Mouse (Mus musculus): ENCODE results near the gene Mslnl. TPM values are rescaled to one million over a fixed set of nuclear protein-coding genes. Genes with fewer than 3 reads are reported as not detected.
A peak's percentile ranks its signal among the peaks of the same experiment; 100 is the strongest.

Gene Mslnl
- polyA plus RNA-seq, 1 experiment from 2014 or later = 0.05 TPM

- Histone ChIP-seq H3K36me3 (ENCODE audit: control insufficient read depth, insufficient read depth, low read length) (0 out of 2 replicates have a peak, but pooled peaks cover 3% of the 10 kb centered on the region), H3K9ac (ENCODE audit: low read length) (no peak overlapping the region), H3K9me3 (replicated peaks; ENCODE audit: control insufficient read depth, low read length) (no peaks in the 10 kb centered on the region), H3K4me3 (replicated peaks; ENCODE audit: low read length) (no peak overlapping the region), H3K4me2 (ENCODE audit: low read depth, low read length) (no peak overlapping the region), H3K27me3 (ENCODE audit: control insufficient read depth, insufficient read depth, low read length) (peaks cover 10% of the 10 kb centered on the region), H3K27ac (ENCODE audit: low read length) (no peak overlapping the region), H3K4me1 (ENCODE audit: control insufficient read depth, insufficient read depth, low read length) (peaks cover 7% of the 10 kb centered on the region; the same call in 1 of the 2 replicates)
- WGBS = 8% methylated on average over 6 of the region's 6 CpGs
- no peak for ATAC-seq (ENCODE audit: insufficient read depth, low FRiP score)
Observed at GRCm38 (mm10) chr17:25716130-25716529, 19.7 kb upstream of the Mslnl start.

GRCm38 (mm10) chr17:25716711-25717637 is 18.9 kb upstream of the Mslnl start, which contains the start of gene Gng13:
Gene Gng13 (plus strand): TSS chr17:25717171.
- no peak within 1 kb of the TSS for H3K27ac ChIP-seq (ENCODE audit: low read length)
- WGBS = 2% methylated on average over 45 of the region's 45 CpGs
- H3K4me1 ChIP-seq (ENCODE audit: control insufficient read depth, insufficient read depth, low read length) = peaks cover 7% of the 10 kb centered on the region; the same call in 1 of the 2 replicates
- 0 out of 2 replicates have a peak, but pooled peaks cover 3% of the 10 kb centered on the region for H3K36me3 ChIP-seq (ENCODE audit: control insufficient read depth, insufficient read depth, low read length)
- ATAC-seq (ENCODE audit: insufficient read depth, low FRiP score) = peak; percentile 30; the same call in 1 of the 2 replicates
- H3K9ac ChIP-seq (ENCODE audit: low read length) = peak within 1 kb of the TSS; percentile 67
- H3K4me2 ChIP-seq (ENCODE audit: low read depth, low read length) = peak within 1 kb of the TSS; percentile 78
- no peaks in the 10 kb centered on the region for H3K9me3 ChIP-seq (replicated peaks; ENCODE audit: control insufficient read depth, low read length)
- H3K4me3 ChIP-seq (replicated peaks; ENCODE audit: low read length) = peak within 1 kb of the TSS; percentile 38
- H3K27me3 ChIP-seq (ENCODE audit: control insufficient read depth, insufficient read depth, low read length) = peaks cover 10% of the 10 kb centered on the region

GRCm38 (mm10) chr17:25717691-25718090 is 18.2 kb upstream of the Mslnl start:
- Histone ChIP-seq H3K36me3 (ENCODE audit: control insufficient read depth, insufficient read depth, low read length) (0 out of 2 replicates have a peak, but pooled peaks cover 7% of the 10 kb centered on the region), H3K4me3 (replicated peaks; ENCODE audit: low read length) (peak overlapping the region; percentile 38), H3K9ac (ENCODE audit: low read length) (peak overlapping the region; percentile 67), H3K27me3 (ENCODE audit: control insufficient read depth, insufficient read depth, low read length) (peaks cover 10% of the 10 kb centered on the region), H3K9me3 (replicated peaks; ENCODE audit: control insufficient read depth, low read length) (no peaks in the 10 kb centered on the region), H3K4me2 (ENCODE audit: low read depth, low read length) (peak overlapping the region; percentile 78), H3K4me1 (ENCODE audit: control insufficient read depth, insufficient read depth, low read length) (peaks cover 7% of the 10 kb centered on the region; the same call in 1 of the 2 replicates), H3K27ac (ENCODE audit: low read length) (no peak overlapping the region)
- 14% methylated on average over 6 of the region's 6 CpGs for WGBS
- no peak for ATAC-seq (ENCODE audit: insufficient read depth, low FRiP score)

GRCm38 (mm10) chr17:25721476-25721875 is 14.4 kb upstream of the Mslnl start:
- Histone ChIP-seq H3K9me3 (replicated peaks; ENCODE audit: control insufficient read depth, low read length) (no peaks in the 10 kb centered on the region), H3K27me3 (ENCODE audit: control insufficient read depth, insufficient read depth, low read length) (peaks cover 10% of the 10 kb centered on the region), H3K9ac (ENCODE audit: low read length) (no peak overlapping the region), H3K27ac (ENCODE audit: low read length) (no peak overlapping the region), H3K36me3 (ENCODE audit: control insufficient read depth, insufficient read depth, low read length) (0 out of 2 replicates have a peak, but pooled peaks cover 8% of the 10 kb centered on the region), H3K4me1 (ENCODE audit: control insufficient read depth, insufficient read depth, low read length) (peaks cover 11% of the 10 kb centered on the region; the same call in 1 of the 2 replicates), H3K4me2 (ENCODE audit: low read depth, low read length) (no peak overlapping the region), H3K4me3 (replicated peaks; ENCODE audit: low read length) (no peak overlapping the region)
- WGBS = 90% methylated on average over 5 of the region's 5 CpGs
- ATAC-seq (ENCODE audit: insufficient read depth, low FRiP score) = no peak

- no peaks in the 10 kb centered on the region for H3K27me3 ChIP-seq (ENCODE audit: control insufficient read depth, insufficient read depth, low read length)
- no peak overlapping the region for H3K4me3 ChIP-seq (replicated peaks; ENCODE audit: low read length)
- ATAC-seq (ENCODE audit: insufficient read depth, low FRiP score) = no peak
- 93% methylated on average over 19 of the region's 19 CpGs for WGBS
- H3K27ac ChIP-seq (ENCODE audit: low read length) = no peak overlapping the region
- no peaks in the 10 kb centered on the region for H3K9me3 ChIP-seq (replicated peaks; ENCODE audit: control insufficient read depth, low read length)
- H3K4me2 ChIP-seq (ENCODE audit: low read depth, low read length) = no peak overlapping the region
- peaks cover 14% of the 10 kb centered on the region for H3K4me1 ChIP-seq (ENCODE audit: control insufficient read depth, insufficient read depth, low read length)
- 0 out of 2 replicates have a peak, but pooled peaks cover 8% of the 10 kb centered on the region for H3K36me3 ChIP-seq (ENCODE audit: control insufficient read depth, insufficient read depth, low read length)
- no peak overlapping the region for H3K9ac ChIP-seq (ENCODE audit: low read length)
Observed at GRCm38 (mm10) chr17:25723470-25723869, 12.4 kb upstream of the Mslnl start.

GRCm38 (mm10) chr17:25723919-25724318 is 11.9 kb upstream of the Mslnl start:
- 82% methylated on average over 7 of the region's 7 CpGs for WGBS
- no peak overlapping the region for H3K27ac ChIP-seq (ENCODE audit: low read length)
- no peak for ATAC-seq (ENCODE audit: insufficient read depth, low FRiP score)
- H3K36me3 ChIP-seq (ENCODE audit: control insufficient read depth, insufficient read depth, low read length) = 0 out of 2 replicates have a peak, but pooled peaks cover 8% of the 10 kb centered on the region
- H3K9me3 ChIP-seq (replicated peaks; ENCODE audit: control insufficient read depth, low read length) = no peaks in the 10 kb centered on the region
- no peaks in the 10 kb centered on the region for H3K27me3 ChIP-seq (ENCODE audit: control insufficient read depth, insufficient read depth, low read length)
- peaks cover 16% of the 10 kb centered on the region for H3K4me1 ChIP-seq (ENCODE audit: control insufficient read depth, insufficient read depth, low read length)
- no peak overlapping the region for H3K4me2 ChIP-seq (ENCODE audit: low read depth, low read length)
- no peak overlapping the region for H3K9ac ChIP-seq (ENCODE audit: low read length)
- H3K4me3 ChIP-seq (replicated peaks; ENCODE audit: low read length) = no peak overlapping the region

GRCm38 (mm10) chr17:25725264-25725663 is 10.6 kb upstream of the Mslnl start:
- Histone ChIP-seq H3K27ac (ENCODE audit: low read length) (no peak overlapping the region), H3K27me3 (ENCODE audit: control insufficient read depth, insufficient read depth, low read length) (no peaks in the 10 kb centered on the region), H3K4me2 (ENCODE audit: low read depth, low read length) (no peak overlapping the region), H3K36me3 (ENCODE audit: control insufficient read depth, insufficient read depth, low read length) (0 out of 2 replicates have a peak, but pooled peaks cover 5% of the 10 kb centered on the region), H3K9ac (ENCODE audit: low read length) (no peak overlapping the region), H3K9me3 (replicated peaks; ENCODE audit: control insufficient read depth, low read length) (no peaks in the 10 kb centered on the region), H3K4me1 (ENCODE audit: control insufficient read depth, insufficient read depth, low read length) (peaks cover 16% of the 10 kb centered on the region), H3K4me3 (replicated peaks; ENCODE audit: low read length) (no peak overlapping the region)
- ATAC-seq (ENCODE audit: insufficient read depth, low FRiP score) = no peak
- 89% methylated on average over 6 of the region's 6 CpGs for WGBS

- Histone ChIP-seq H3K4me1 (ENCODE audit: control insufficient read depth, insufficient read depth, low read length) (peaks cover 16% of the 10 kb centered on the region), H3K4me2 (ENCODE audit: low read depth, low read length) (peak within 1 kb of the TSS; percentile 93), H3K27me3 (ENCODE audit: control insufficient read depth, insufficient read depth, low read length) (no peaks in the 10 kb centered on the region), H3K27ac (ENCODE audit: low read length) (peak within 1 kb of the TSS; percentile 38), H3K36me3 (ENCODE audit: control insufficient read depth, insufficient read depth, low read length) (0 out of 2 replicates have a peak, but pooled peaks cover 4% of the 10 kb centered on the region), H3K9me3 (replicated peaks; ENCODE audit: control insufficient read depth, low read length) (no peaks in the 10 kb centered on the region), H3K4me3 (replicated peaks; ENCODE audit: low read length) (peak within 1 kb of the TSS; percentile 78), H3K9ac (ENCODE audit: low read length) (peak within 1 kb of the TSS; percentile 96)
- under 1% methylated on average over 37 of the region's 37 CpGs for WGBS
- ATAC-seq (ENCODE audit: insufficient read depth, low FRiP score) = peak; percentile 98
Observed at GRCm38 (mm10) chr17:25727265-25728008, 8.4 kb upstream of the Mslnl start, which contains the start of the genes Chtf18 and Rpusd1. Gene Chtf18 (minus strand): TSS chr17:25727419. Gene Rpusd1 (plus strand): TSS chr17:25727670.

All from stomach, embryonic 16.5 days (tissue).